Mouse (Mus musculus): ENCODE results near the gene Dapk2.

DNA sequence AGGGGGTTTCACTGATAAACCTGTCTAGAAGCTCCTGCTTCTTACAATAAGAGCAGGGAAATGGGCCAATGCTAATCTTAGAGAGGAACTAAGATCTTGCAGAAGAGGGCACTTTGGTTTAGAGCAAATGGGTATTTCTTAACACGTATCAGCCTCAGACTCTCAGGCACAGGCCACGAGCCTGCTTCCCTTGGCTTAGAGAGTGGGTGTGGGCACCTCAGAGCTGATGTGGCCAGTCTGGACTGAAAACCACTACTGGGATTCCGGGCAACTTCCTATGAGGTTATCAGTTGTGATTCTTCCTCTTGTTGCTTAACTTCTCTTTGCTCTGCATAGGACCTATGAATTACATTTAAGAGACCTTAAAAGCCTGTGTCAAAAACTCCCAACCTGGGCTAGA is 43.7 kb upstream of the Dapk2 start:
- TF ChIP-seq CTCF (IDR thresholded peaks at IDR 0.05; ENCODE audit: control insufficient read depth, insufficient read depth, insufficient read length) (no peak), MAX (IDR thresholded peaks at IDR 0.05) (no peak), MYOG (IDR thresholded peaks at IDR 0.05; ENCODE audit: control insufficient read depth, extremely low read depth, insufficient read length) (no peak), USF1 (IDR thresholded peaks at IDR 0.05; ENCODE audit: low read depth) (no peak)

Data from C2C12 (cell line).